Mouse (Mus musculus) stomach, postnatal 0 days (tissue): ENCODE results near the gene Magoh. TPM values are rescaled to one million over a fixed set of nuclear protein-coding genes. Genes with fewer than 3 reads are reported as not detected.

Experiments
- ATAC-seq: fragments of 200-750 bp; cut with Nextera tagmentation; 2 replicates; pipeline ENCODE4 v1.8.0; 2017; ENCODE audit not compliant: low FRiP score, low TSS enrichment
- DNase-seq: peaks from one replicate; pipeline ENCODE4 v3.0.0-alpha.2; 2016; ENCODE audit warnings: low spot score
- H3K27ac ChIP-seq: fragments of 300-500 bp; sonication (generic); replicated peaks from 2 replicates; pipeline ENCODE4 v1.5.1; 2014; ENCODE audit warnings: mild to moderate bottlenecking, control low read depth
- H3K27me3 ChIP-seq: fragments of 300-500 bp; sonication (generic); 2 replicates; pipeline ENCODE4 v1.6.1; 2014; ENCODE audit warnings: low read length; ENCODE audit not compliant: control insufficient read depth, insufficient read depth
- H3K36me3 ChIP-seq: fragments of 300-500 bp; sonication (generic); 2 replicates; pipeline ENCODE4 v1.6.1; 2014; ENCODE audit warnings: low read length, mixed read lengths; ENCODE audit not compliant: control insufficient read depth, insufficient read depth
- H3K4me1 ChIP-seq: fragments of 300-500 bp; sonication (generic); replicated peaks from 2 replicates; pipeline ENCODE4 v1.6.1; 2014; ENCODE audit warnings: antibody characterized with exemption; ENCODE audit not compliant: control insufficient read depth, insufficient read depth
- H3K4me2 ChIP-seq: fragments of 300-500 bp; sonication (generic); replicated peaks from 2 replicates; pipeline ENCODE4 v1.6.1; 2014; ENCODE audit warnings: low read depth, mild to moderate bottlenecking, control low read depth, moderate library complexity
- H3K4me3 ChIP-seq: fragments of 300-500 bp; sonication (generic); 2 replicates; pipeline ENCODE4 v1.5.1; 2014; ENCODE audit warnings: low read depth, low read length, control low read depth
- H3K9ac ChIP-seq: fragments of 300-500 bp; sonication (generic); 2 replicates; pipeline ENCODE4 v1.6.1; 2014; ENCODE audit warnings: mild to moderate bottlenecking, low read length, control low read depth, mixed read lengths
- H3K9me3 ChIP-seq: fragments of 300-500 bp; sonication (generic); 2 replicates; pipeline ENCODE4 v1.6.1; 2016; ENCODE audit warnings: low read length; ENCODE audit not compliant: control insufficient read depth
- CTCF ChIP-seq: IDR thresholded peaks from 2 replicates; pipeline ENCODE4 v1.5.1; 2016; ENCODE audit warnings: antibody characterized with exemption, low read depth, mild to moderate bottlenecking, moderate library complexity
- EP300 ChIP-seq: optimal IDR thresholded peaks from 2 replicates; pipeline ENCODE3; 2016; ENCODE audit warnings: antibody characterized with exemption
- WGBS: fragments of 180-500 bp; shearing (Covaris S2); extraction: QIAGEN DNeasy Blood & Tissue Kit; methylation state at CpG from one replicate; pipeline ENCODE4 v1.1.7; 2014; 5-methylcytosine and 5-hydroxymethylcytosine counted together
- polyA plus RNA-seq: library from polyadenylated mRNA; unstranded; fragments of >200 nt; fragmentation: Nextera tagmentation; extraction: Ambion mirVana; gene quantifications from 2 replicates; pipeline ENCODE4 v1.2.1, GENCODE M21; 2015

Magoh gene
- polyA plus RNA-seq, 1 experiment from 2014 or later = 145 TPM

DNA sequence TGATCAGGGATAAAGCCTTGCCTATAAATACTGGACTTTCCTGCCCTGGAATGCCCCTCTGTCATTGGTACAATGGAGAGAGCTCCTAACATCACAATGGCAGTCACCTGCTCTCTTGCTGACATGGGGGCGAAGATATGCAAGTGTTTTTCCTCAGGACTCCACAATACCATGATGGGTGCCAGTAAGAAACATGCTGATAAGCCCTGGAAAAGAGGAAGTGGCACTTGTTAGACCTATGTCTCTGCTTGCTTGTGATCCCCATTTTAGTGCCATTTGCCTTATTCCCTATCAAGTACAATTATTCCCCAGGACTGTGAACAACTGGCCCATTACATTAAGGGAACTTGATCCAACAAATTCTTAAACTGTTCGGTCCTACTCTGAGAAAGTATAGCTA lies 49.2 kb downstream of the Magoh start:
- ATAC-seq = no peak
- no peak overlapping the region for H3K4me3 ChIP-seq
- 79% methylated on average over 2 of the region's 2 CpGs for WGBS

DNA sequence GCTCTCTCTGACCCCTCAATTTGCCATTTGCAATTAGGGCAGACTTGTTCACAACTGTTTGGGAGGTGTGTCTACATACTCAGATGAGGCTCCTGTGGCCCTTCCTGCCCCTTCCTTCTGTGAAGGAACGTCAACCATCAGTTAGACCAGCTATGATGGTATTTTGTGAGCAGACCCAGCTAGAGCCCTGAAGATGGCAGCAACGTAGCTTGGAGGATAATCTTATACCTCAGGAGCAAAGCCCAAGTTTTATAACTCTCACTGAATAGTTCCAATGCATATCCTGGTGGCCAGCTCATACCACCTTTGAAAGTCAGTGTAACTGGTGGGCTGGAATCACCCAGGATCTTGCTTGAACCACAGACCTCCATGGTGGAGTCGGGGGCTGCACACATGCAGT lies 51.9 kb downstream of the Magoh start:
- Histone ChIP-seq H3K4me1 (no peaks in the 10 kb centered on the region), H3K4me3 (no peak overlapping the region), H3K27ac (no peak overlapping the region), H3K36me3 (no peaks in the 10 kb centered on the region), H3K4me2 (no peak overlapping the region), H3K27me3 (no peaks in the 10 kb centered on the region), H3K9ac (no peak overlapping the region), H3K9me3 (no peaks in the 10 kb centered on the region)
- no peak for DNase-seq
- ATAC-seq = no peak
- TF ChIP-seq CTCF (peak; percentile 57), EP300 (no peak)
- WGBS = 75% methylated on average over 3 of the region's 3 CpGs

More for the DNA sequence above, 49.2 kb downstream of the Magoh start:
- H3K9ac ChIP-seq = no peak overlapping the region
- no peak for DNase-seq
- no peaks in the 10 kb centered on the region for H3K27me3 ChIP-seq
- H3K27ac ChIP-seq = no peak overlapping the region
- H3K4me1 ChIP-seq = no peaks in the 10 kb centered on the region
- no peaks in the 10 kb centered on the region for H3K9me3 ChIP-seq
- no peaks in the 10 kb centered on the region for H3K36me3 ChIP-seq
- no peak for TF ChIP-seq CTCF
- TF ChIP-seq EP300 = no peak
- H3K4me2 ChIP-seq = no peak overlapping the region

DNA sequence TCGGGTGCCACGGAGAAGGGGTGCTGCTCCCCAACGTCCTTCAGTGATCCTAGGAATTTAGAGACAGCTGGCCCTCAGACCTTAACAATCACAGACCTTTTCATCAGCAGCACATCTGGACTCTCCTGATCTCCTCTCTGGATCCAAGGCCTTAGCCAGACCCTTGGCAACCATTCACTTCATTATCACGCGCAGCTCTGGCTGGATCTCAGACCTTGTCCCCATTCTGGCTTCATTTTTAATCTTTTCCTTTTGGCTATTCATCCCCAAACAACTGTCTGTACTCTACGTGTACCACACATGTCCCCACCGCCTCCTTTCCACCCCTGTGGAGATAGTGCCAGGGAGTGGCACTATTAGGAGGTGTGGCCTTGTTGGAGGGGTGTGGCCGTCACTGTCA lies 53.7 kb downstream of the Magoh start:
- Histone ChIP-seq H3K4me3 (no peak overlapping the region), H3K4me1 (no peaks in the 10 kb centered on the region), H3K27ac (no peak overlapping the region), H3K9me3 (no peaks in the 10 kb centered on the region), H3K4me2 (no peak overlapping the region), H3K27me3 (no peaks in the 10 kb centered on the region), H3K36me3 (no peaks in the 10 kb centered on the region), H3K9ac (no peak overlapping the region)
- WGBS = 72% methylated on average over 8 of the region's 8 CpGs
- DNase-seq (no peak), ATAC-seq (no peak)
- TF ChIP-seq EP300 = no peak
- no peak for TF ChIP-seq CTCF

DNA sequence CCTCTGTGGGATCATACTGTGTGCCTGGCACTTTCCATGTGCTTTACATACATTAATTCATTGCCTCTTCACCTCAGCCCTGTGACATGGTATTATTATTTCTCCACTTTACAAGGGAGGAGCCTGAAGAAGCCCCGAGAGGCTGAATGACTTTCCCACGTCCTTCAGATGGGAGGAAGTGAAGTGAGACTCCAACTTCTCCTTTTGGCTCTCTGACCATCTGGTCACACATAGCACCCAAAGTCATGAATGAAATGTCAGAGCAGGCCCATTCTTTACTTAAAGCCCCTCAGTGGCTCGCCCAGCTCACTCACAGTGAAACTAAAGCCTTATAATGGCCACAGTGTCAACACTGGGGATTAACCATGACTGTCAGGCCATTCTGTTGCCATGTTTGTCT lies 55.7 kb downstream of the Magoh start:
- ATAC-seq (no peak), DNase-seq (no peak)
- WGBS = 52% methylated on average over 3 of the region's 3 CpGs
- Histone ChIP-seq H3K4me3 (no peak overlapping the region), H3K9me3 (no peaks in the 10 kb centered on the region), H3K36me3 (no peaks in the 10 kb centered on the region), H3K9ac (no peak overlapping the region), H3K4me1 (no peaks in the 10 kb centered on the region), H3K4me2 (no peak overlapping the region), H3K27ac (no peak overlapping the region), H3K27me3 (0 out of 2 replicates have a peak, but pooled peaks cover 3% of the 10 kb centered on the region)
- TF ChIP-seq CTCF = no peak
- TF ChIP-seq EP300 = no peak

Other genes starting within 250 kb of the Magoh start
- not detected in 2 replicates for gene Dmrtb1, start 195.5 kb upstream of the Magoh start, polyA plus RNA-seq
- 0.85 and 1.3 TPM in 2 replicates for gene Lrp8, start 77.5 kb upstream of the Magoh start, polyA plus RNA-seq
- gene 0610037L13Rik, start 10.1 kb downstream of the Magoh start, polyA plus RNA-seq = 99.3 and 101 TPM in 2 replicates
- 78.4 and 81.2 TPM in 2 replicates for gene Cpt2, start 43.9 kb downstream of the Magoh start, polyA plus RNA-seq
- gene Slc1a7, start 88.6 kb downstream of the Magoh start, polyA plus RNA-seq = 0.07 and 0.10 TPM in 2 replicates
- gene Podn, start 216.7 kb downstream of the Magoh start, polyA plus RNA-seq = 2.0 and 2.4 TPM in 2 replicates